Mouse (Mus musculus): ENCODE results near the gene Mdga2. TPM values are rescaled to one million over a fixed set of nuclear protein-coding genes. Genes with fewer than 3 reads are reported as not detected.

The Mdga2 gene
- polyA plus RNA-seq, 1 experiment, result 0.15 TPM

DNA sequence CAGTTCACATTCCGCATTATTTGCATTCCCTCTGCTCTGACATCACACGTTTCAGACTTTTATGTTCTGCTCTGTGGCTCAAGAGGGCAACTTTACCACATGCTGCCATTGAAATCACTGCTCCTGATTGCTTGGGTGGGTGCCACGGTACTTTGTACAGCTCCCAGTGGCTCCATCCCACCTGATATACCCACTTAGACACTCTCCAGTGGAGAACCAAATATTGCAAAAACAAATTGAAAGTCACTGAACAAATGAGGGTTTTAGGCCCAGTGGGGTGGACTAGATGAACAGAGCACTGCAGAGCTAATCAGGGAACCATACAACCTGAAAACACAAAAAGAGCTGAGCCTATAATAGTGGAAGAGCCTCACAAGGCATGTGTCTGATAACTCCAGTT is 268.2 kb downstream of the Mdga2 start:
- Histone ChIP-seq H3K27me3 (ENCODE audit: control insufficient read depth, insufficient read depth, low read length, poor library complexity, severe bottlenecking) (no peaks in the 10 kb centered on the region), H3K4me3 (ENCODE audit: low read depth, low read length) (no peak overlapping the region), H3K36me3 (ENCODE audit: control insufficient read depth, insufficient read depth, low read length, poor library complexity, severe bottlenecking) (no peaks in the 10 kb centered on the region), H3K9me3 (replicated peaks; ENCODE audit: control insufficient read depth, insufficient read depth, low read length, poor library complexity, severe bottlenecking) (no peaks in the 10 kb centered on the region), H3K27ac (ENCODE audit: insufficient read depth, low read length) (no peak overlapping the region), H3K9ac (ENCODE audit: low read depth, poor library complexity, severe bottlenecking) (no peak overlapping the region), H3K4me1 (ENCODE audit: control insufficient read depth, insufficient read depth, low read length) (no peaks in the 10 kb centered on the region)
- TF ChIP-seq EP300 (IDR thresholded peaks at IDR 0.05; ENCODE audit: insufficient read depth, low read depth, low read length), result no peak
- no peak for TF ChIP-seq CTCF (IDR thresholded peaks at IDR 0.05; ENCODE audit: low read depth, low read length)
- TF ChIP-seq POLR2A (IDR thresholded peaks at IDR 0.05; ENCODE audit: insufficient read depth, low read length), result no peak

GRCm38 (mm10) chr12:66915741-66916140 is 306.6 kb downstream of the Mdga2 start:
- H3K27me3 ChIP-seq (ENCODE audit: control insufficient read depth, insufficient read depth, low read length, poor library complexity, severe bottlenecking), result no peaks in the 10 kb centered on the region
- H3K9me3 ChIP-seq (replicated peaks; ENCODE audit: control insufficient read depth, insufficient read depth, low read length, poor library complexity, severe bottlenecking), result no peaks in the 10 kb centered on the region
- no peaks in the 10 kb centered on the region for H3K36me3 ChIP-seq (ENCODE audit: control insufficient read depth, insufficient read depth, low read length, poor library complexity, severe bottlenecking)
- H3K27ac ChIP-seq (ENCODE audit: insufficient read depth, low read length), result no peak overlapping the region
- no peak overlapping the region for H3K9ac ChIP-seq (ENCODE audit: low read depth, poor library complexity, severe bottlenecking)
- no peak overlapping the region for H3K4me3 ChIP-seq (ENCODE audit: low read depth, low read length)
- no peaks in the 10 kb centered on the region for H3K4me1 ChIP-seq (ENCODE audit: control insufficient read depth, insufficient read depth, low read length)
- TF ChIP-seq EP300 (IDR thresholded peaks at IDR 0.05; ENCODE audit: insufficient read depth, low read depth, low read length) (no peak), POLR2A (IDR thresholded peaks at IDR 0.05; ENCODE audit: insufficient read depth, low read length) (no peak), CTCF (IDR thresholded peaks at IDR 0.05; ENCODE audit: low read depth, low read length) (no peak)

DNA sequence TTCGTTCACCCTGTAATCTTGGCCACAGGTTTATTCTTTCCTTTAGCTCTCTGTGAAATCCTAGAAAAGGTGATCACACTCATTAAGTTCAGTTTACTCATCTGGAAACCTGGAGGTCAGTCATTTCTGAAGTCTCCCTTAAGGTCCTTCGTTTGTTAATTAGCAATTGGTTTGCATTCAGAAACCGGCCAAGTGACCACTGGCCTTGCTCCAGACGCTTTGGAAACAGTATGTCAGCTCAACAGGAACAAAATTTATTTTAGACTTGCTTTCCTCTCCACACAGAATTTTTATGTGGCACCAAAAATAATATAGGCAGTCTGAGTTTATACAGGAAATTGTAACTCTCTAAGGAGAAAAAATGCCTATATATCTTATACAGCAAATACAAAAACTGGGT is 323.0 kb downstream of the Mdga2 start:
- TF ChIP-seq POLR2A (IDR thresholded peaks at IDR 0.05; ENCODE audit: insufficient read depth, low read length) (no peak), EP300 (IDR thresholded peaks at IDR 0.05; ENCODE audit: insufficient read depth, low read depth, low read length) (no peak), CTCF (IDR thresholded peaks at IDR 0.05; ENCODE audit: low read depth, low read length) (no peak)
- Histone ChIP-seq H3K9me3 (replicated peaks; ENCODE audit: control insufficient read depth, insufficient read depth, low read length, poor library complexity, severe bottlenecking) (no peaks in the 10 kb centered on the region), H3K4me1 (ENCODE audit: control insufficient read depth, insufficient read depth, low read length) (no peaks in the 10 kb centered on the region), H3K4me3 (ENCODE audit: low read depth, low read length) (no peak overlapping the region), H3K27ac (ENCODE audit: insufficient read depth, low read length) (no peak overlapping the region), H3K36me3 (ENCODE audit: control insufficient read depth, insufficient read depth, low read length, poor library complexity, severe bottlenecking) (no peaks in the 10 kb centered on the region), H3K9ac (ENCODE audit: low read depth, poor library complexity, severe bottlenecking) (no peak overlapping the region), H3K27me3 (ENCODE audit: control insufficient read depth, insufficient read depth, low read length, poor library complexity, severe bottlenecking) (no peaks in the 10 kb centered on the region)

- Histone ChIP-seq H3K27me3 (ENCODE audit: control insufficient read depth, insufficient read depth, low read length, poor library complexity, severe bottlenecking) (no peaks in the 10 kb centered on the region), H3K4me1 (ENCODE audit: control insufficient read depth, insufficient read depth, low read length) (no peaks in the 10 kb centered on the region), H3K36me3 (ENCODE audit: control insufficient read depth, insufficient read depth, low read length, poor library complexity, severe bottlenecking) (no peaks in the 10 kb centered on the region), H3K27ac (ENCODE audit: insufficient read depth, low read length) (no peak overlapping the region), H3K9ac (ENCODE audit: low read depth, poor library complexity, severe bottlenecking) (no peak overlapping the region), H3K4me3 (ENCODE audit: low read depth, low read length) (no peak overlapping the region), H3K9me3 (replicated peaks; ENCODE audit: control insufficient read depth, insufficient read depth, low read length, poor library complexity, severe bottlenecking) (no peaks in the 10 kb centered on the region)
- no peak for TF ChIP-seq EP300 (IDR thresholded peaks at IDR 0.05; ENCODE audit: insufficient read depth, low read depth, low read length)
- TF ChIP-seq CTCF (IDR thresholded peaks at IDR 0.05; ENCODE audit: low read depth, low read length), result no peak
- no peak for TF ChIP-seq POLR2A (IDR thresholded peaks at IDR 0.05; ENCODE audit: insufficient read depth, low read length)
Measured at GRCm38 (mm10) chr12:66896790-66897189, 325.6 kb downstream of the Mdga2 start.

- no peak for TF ChIP-seq POLR2A (IDR thresholded peaks at IDR 0.05; ENCODE audit: insufficient read depth, low read length)
- TF ChIP-seq EP300 (IDR thresholded peaks at IDR 0.05; ENCODE audit: insufficient read depth, low read depth, low read length), result no peak
- no peak for TF ChIP-seq CTCF (IDR thresholded peaks at IDR 0.05; ENCODE audit: low read depth, low read length)
- Histone ChIP-seq H3K27ac (ENCODE audit: insufficient read depth, low read length) (no peak overlapping the region), H3K9me3 (replicated peaks; ENCODE audit: control insufficient read depth, insufficient read depth, low read length, poor library complexity, severe bottlenecking) (no peaks in the 10 kb centered on the region), H3K4me3 (ENCODE audit: low read depth, low read length) (no peak overlapping the region), H3K36me3 (ENCODE audit: control insufficient read depth, insufficient read depth, low read length, poor library complexity, severe bottlenecking) (no peaks in the 10 kb centered on the region), H3K27me3 (ENCODE audit: control insufficient read depth, insufficient read depth, low read length, poor library complexity, severe bottlenecking) (no peaks in the 10 kb centered on the region), H3K9ac (ENCODE audit: low read depth, poor library complexity, severe bottlenecking) (no peak overlapping the region), H3K4me1 (ENCODE audit: control insufficient read depth, insufficient read depth, low read length) (no peaks in the 10 kb centered on the region)
Measured at GRCm38 (mm10) chr12:66890296-66890695, 332.1 kb downstream of the Mdga2 start.

DNA sequence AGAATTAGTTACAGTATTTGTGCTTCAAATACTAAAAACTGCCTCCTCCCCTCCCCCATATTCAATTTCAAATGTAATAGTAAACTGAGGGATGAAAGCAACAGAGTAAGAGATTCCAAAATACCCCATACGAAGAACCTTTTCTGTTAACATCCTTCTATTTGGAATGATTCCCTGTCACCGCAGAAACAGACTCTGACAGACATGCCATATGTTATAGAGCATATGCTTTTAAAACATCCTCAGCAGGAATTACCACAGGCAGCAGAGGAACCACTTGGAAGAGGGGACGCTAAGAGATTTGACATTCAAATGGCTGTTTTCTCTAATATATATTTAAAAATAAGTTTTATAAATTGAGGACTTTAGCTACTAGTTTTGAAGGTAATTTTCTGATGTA is 333.1 kb downstream of the Mdga2 start:
- no peak overlapping the region for H3K9ac ChIP-seq (ENCODE audit: low read depth, poor library complexity, severe bottlenecking)
- no peaks in the 10 kb centered on the region for H3K36me3 ChIP-seq (ENCODE audit: control insufficient read depth, insufficient read depth, low read length, poor library complexity, severe bottlenecking)
- H3K9me3 ChIP-seq (replicated peaks; ENCODE audit: control insufficient read depth, insufficient read depth, low read length, poor library complexity, severe bottlenecking), result no peaks in the 10 kb centered on the region
- H3K4me3 ChIP-seq (ENCODE audit: low read depth, low read length), result no peak overlapping the region
- no peak overlapping the region for H3K27ac ChIP-seq (ENCODE audit: insufficient read depth, low read length)
- no peaks in the 10 kb centered on the region for H3K27me3 ChIP-seq (ENCODE audit: control insufficient read depth, insufficient read depth, low read length, poor library complexity, severe bottlenecking)
- TF ChIP-seq POLR2A (IDR thresholded peaks at IDR 0.05; ENCODE audit: insufficient read depth, low read length), result no peak
- TF ChIP-seq CTCF (IDR thresholded peaks at IDR 0.05; ENCODE audit: low read depth, low read length), result no peak
- no peak for TF ChIP-seq EP300 (IDR thresholded peaks at IDR 0.05; ENCODE audit: insufficient read depth, low read depth, low read length)
- no peaks in the 10 kb centered on the region for H3K4me1 ChIP-seq (ENCODE audit: control insufficient read depth, insufficient read depth, low read length)

Measured in ES-Bruce4 (cell line).